Mouse (Mus musculus) adrenal gland (tissue): Measurements from ENCODE around the gene Dusp6.

ENCODE experiments used
- intact Hi-C: fragments of 180-260 bp; cut with DNase I; formaldehyde crosslinking; loops from one replicate; pipeline ENCODE4 v1.15.1; 2025

Gene Dusp6

GRCm38 (mm10) chr10:99244655-99245260 lies 18.3 kb upstream of the Dusp6 start:
- intact Hi-C loops, result no loop called here

- intact Hi-C loops, result no loop called here
These were observed 16.1 kb upstream of the Dusp6 start for GRCm38 (mm10) chr10:99246797-99247508.

- intact Hi-C loops, result no loop called here
These were observed 12.2 kb upstream of the Dusp6 start for GRCm38 (mm10) chr10:99250874-99251281.

GRCm38 (mm10) chr10:99253412-99253811 lies 9.6 kb upstream of the Dusp6 start:
- intact Hi-C loops, result no loop called here

GRCm38 (mm10) chr10:99255830-99256570 lies 7.0 kb upstream of the Dusp6 start:
- intact Hi-C loops, result no loop called here

- intact Hi-C loops, result no loop called here
These were observed 5.5 kb upstream of the Dusp6 start for GRCm38 (mm10) chr10:99257531-99257930.

- intact Hi-C loops, result loop anchor here (5.0 kb wide), 4 partner anchors 68 to 317 kb away; no protein-coding TSS in a partner anchor
These were observed 3.2 kb upstream of the Dusp6 start for GRCm38 (mm10) chr10:99259840-99260239.

- intact Hi-C loops, result loop anchor here (5.0 kb wide), 4 partner anchors 69 to 316 kb away; no protein-coding TSS in a partner anchor
These were observed 1.8 kb upstream of the Dusp6 start for GRCm38 (mm10) chr10:99261151-99261635.

- intact Hi-C loops, result loop anchor here (5.0 kb wide), 4 partner anchors 69 to 316 kb away; no protein-coding TSS in a partner anchor
These were observed 1.3 kb upstream of the Dusp6 start for GRCm38 (mm10) chr10:99261636-99262318.

- intact Hi-C loops, result loop anchor here (5.0 kb wide), 4 partner anchors 70 to 315 kb away; no protein-coding TSS in a partner anchor
These were observed 638 bp upstream of the Dusp6 start for GRCm38 (mm10) chr10:99262319-99262866.

GRCm38 (mm10) chr10:99263419-99264221 lies 589 bp downstream of the Dusp6 start:
- intact Hi-C loops, result loop anchor here (5.0 kb wide), 4 partner anchors 71 to 314 kb away; no protein-coding TSS in a partner anchor

- intact Hi-C loops, result loop anchor here (5.0 kb wide), 5 partner anchors 72 to 313 kb away; no protein-coding TSS in a partner anchor
These were observed 1.4 kb downstream of the Dusp6 start for GRCm38 (mm10) chr10:99264301-99265010.

- intact Hi-C loops, result loop anchor here (5.0 kb wide), 1 partner anchor 197 kb away; no protein-coding TSS in a partner anchor
These were observed 2.1 kb downstream of the Dusp6 start for GRCm38 (mm10) chr10:99265011-99265694.

GRCm38 (mm10) chr10:99266025-99266424 lies 3.0 kb downstream of the Dusp6 start:
- intact Hi-C loops, result loop anchor here (5.0 kb wide), 1 partner anchor 196 kb away; no protein-coding TSS in a partner anchor

GRCm38 (mm10) chr10:99267621-99268020 lies 4.6 kb downstream of the Dusp6 start:
- intact Hi-C loops, result loop anchor here (5.0 kb wide), 1 partner anchor 195 kb away; no protein-coding TSS in a partner anchor

GRCm38 (mm10) chr10:99268421-99269300 lies 5.6 kb downstream of the Dusp6 start:
- intact Hi-C loops, result loop anchor here (5.0 kb wide), 1 partner anchor 194 kb away; no protein-coding TSS in a partner anchor

- intact Hi-C loops, result loop anchor here (5.0 kb wide), 1 partner anchor 193 kb away; no protein-coding TSS in a partner anchor
These were observed 6.3 kb downstream of the Dusp6 start for GRCm38 (mm10) chr10:99269301-99269701.
